Mouse (Mus musculus): ENCODE measurements around the gene Cotl1.

The Cotl1 gene

GRCm38 (mm10) chr8:119816219-119816618 is 24.1 kb downstream of the Cotl1 start:
- no peak for DNase-seq

- peak; percentile 51 to 67 for DNase-seq
Measured at GRCm38 (mm10) chr8:119812650-119813431, 27.5 kb downstream of the Cotl1 start.

GRCm38 (mm10) chr8:119811925-119812324 is 28.4 kb downstream of the Cotl1 start:
- peak in 1 of 2 experiments; percentile 47 for DNase-seq

GRCm38 (mm10) chr8:119810953-119811499 is 29.3 kb downstream of the Cotl1 start:
- DNase-seq: no peak

GRCm38 (mm10) chr8:119810127-119810868 is 30.0 kb downstream of the Cotl1 start:
- DNase-seq: no peak

- DNase-seq: no peak
Measured at GRCm38 (mm10) chr8:119809620-119810019, 30.7 kb downstream of the Cotl1 start.

GRCm38 (mm10) chr8:119807687-119808086 is 32.7 kb downstream of the Cotl1 start:
- no peak for DNase-seq

- no peak for DNase-seq
Measured at GRCm38 (mm10) chr8:119806422-119807263, 33.7 kb downstream of the Cotl1 start.

GRCm38 (mm10) chr8:119805275-119805674 is 35.1 kb downstream of the Cotl1 start:
- no peak for DNase-seq

- DNase-seq: no peak
Measured at GRCm38 (mm10) chr8:119802592-119802991, 37.8 kb downstream of the Cotl1 start.

- no peak for DNase-seq
Measured at GRCm38 (mm10) chr8:119801168-119801567, 39.2 kb downstream of the Cotl1 start.

- DNase-seq: no peak
Measured at GRCm38 (mm10) chr8:119798965-119799264, 41.4 kb downstream of the Cotl1 start.

- peak; percentile 81 to 93 for DNase-seq
Measured at GRCm38 (mm10) chr8:119798170-119798964, 42.0 kb downstream of the Cotl1 start.

- DNase-seq: no peak
Measured at GRCm38 (mm10) chr8:119795651-119796050, 44.7 kb downstream of the Cotl1 start.

GRCm38 (mm10) chr8:119794689-119795088 is 45.7 kb downstream of the Cotl1 start:
- no peak for DNase-seq

GRCm38 (mm10) chr8:119791804-119792704 is 48.3 kb downstream of the Cotl1 start:
- DNase-seq: no peak

GRCm38 (mm10) chr8:119789581-119789980 is 50.8 kb downstream of the Cotl1 start:
- DNase-seq: no peak

- no peak for DNase-seq
Measured at GRCm38 (mm10) chr8:119788607-119789381, 51.5 kb downstream of the Cotl1 start.

GRCm38 (mm10) chr8:119787341-119787740 is 53.0 kb downstream of the Cotl1 start:
- DNase-seq: no peak

- no peak for DNase-seq
Measured at GRCm38 (mm10) chr8:119786871-119787270, 53.5 kb downstream of the Cotl1 start.
